Comparison of ENCODE assay signal across 10 mouse cellular contexts in genomic region chr4:143259718-143260349, GRCm38 (mm10). TPM values are rescaled to one million over a fixed set of nuclear protein-coding genes. Genes with fewer than 3 reads are reported as not detected.
DNase-seq lines count a peak whose midpoint lies in the region; ATAC-seq lines count a peak whose summit lies in the region.
"Had no signal": no experiment of that assay in that cellular context is flagged by ENCODE, and none has a peak within 500 bp of the region (broad histone marks: within the 10 kb centered on the region; RNA-seq: fewer than 3 reads in every experiment).

No protein-coding gene starts in this region.

- no peaks in the 10 kb centered on the region for H3K27me3 ChIP-seq in limb, embryonic 13.5 days
- H3K27me3 ChIP-seq in limb, embryonic 10.5 days (ENCODE audit: low read depth, poor library complexity, severe bottlenecking) = no peaks in the 10 kb centered on the region
- no peaks in the 10 kb centered on the region for H3K27me3 ChIP-seq in intestine, embryonic 16.5 days (replicated peaks; ENCODE audit: control insufficient read depth, insufficient read depth, low read length)
- H3K27me3 ChIP-seq in neural tube, embryonic 15.5 days (replicated peaks) = no peaks in the 10 kb centered on the region

- 50% methylated on average over 6 of the region's 8 CpGs for WGBS in limb, embryonic 13.5 days
- 61% methylated on average over 8 of the region's 8 CpGs for WGBS in limb, embryonic 10.5 days
- 34% methylated on average over 7 of the region's 8 CpGs for WGBS in intestine, embryonic 16.5 days
- WGBS in neural tube, embryonic 15.5 days = 32% methylated on average over 8 of the region's 8 CpGs

- peaks cover 20% of the 10 kb centered on the region; the same call in 1 of the 2 replicates for H3K4me1 ChIP-seq in limb, embryonic 13.5 days
- peaks cover 11% of the 10 kb centered on the region for H3K4me1 ChIP-seq in limb, embryonic 10.5 days
- H3K4me1 ChIP-seq in intestine, embryonic 16.5 days (ENCODE audit: control insufficient read depth, insufficient read depth, low read length) = peaks cover 3% of the 10 kb centered on the region; the same call in 1 of the 2 replicates
- H3K4me1 ChIP-seq in neural tube, embryonic 15.5 days = peaks cover 11% of the 10 kb centered on the region

- no peaks in the 10 kb centered on the region for H3K36me3 ChIP-seq in limb, embryonic 13.5 days
- no peaks in the 10 kb centered on the region for H3K36me3 ChIP-seq in limb, embryonic 10.5 days
- H3K36me3 ChIP-seq in intestine, embryonic 16.5 days (ENCODE audit: control insufficient read depth, insufficient read depth, low read length) = no peaks in the 10 kb centered on the region
- no peaks in the 10 kb centered on the region for H3K36me3 ChIP-seq in neural tube, embryonic 15.5 days

- no peak overlapping the region for H3K4me3 ChIP-seq in limb, embryonic 13.5 days
- no peak overlapping the region for H3K4me3 ChIP-seq in limb, embryonic 10.5 days
- no peak overlapping the region for H3K4me3 ChIP-seq in intestine, embryonic 16.5 days (ENCODE audit: low read length)
- H3K4me3 ChIP-seq in neural tube, embryonic 15.5 days (replicated peaks) = no peak overlapping the region

- no peak overlapping the region for H3K4me2 ChIP-seq in limb, embryonic 13.5 days (replicated peaks)
- no peak overlapping the region for H3K4me2 ChIP-seq in intestine, embryonic 16.5 days (ENCODE audit: low read depth, low read length)
- H3K4me2 ChIP-seq in neural tube, embryonic 15.5 days = no peak overlapping the region

- no peaks in the 10 kb centered on the region for H3K9me3 ChIP-seq in limb, embryonic 13.5 days
- no peaks in the 10 kb centered on the region for H3K9me3 ChIP-seq in limb, embryonic 10.5 days (replicated peaks)
- H3K9me3 ChIP-seq in intestine, embryonic 16.5 days (ENCODE audit: control insufficient read depth, low read length) = no peaks in the 10 kb centered on the region
- H3K9me3 ChIP-seq in neural tube, embryonic 15.5 days (replicated peaks) = no peaks in the 10 kb centered on the region

- H3K9ac ChIP-seq in limb, embryonic 13.5 days = no peak overlapping the region
- no peak overlapping the region for H3K9ac ChIP-seq in intestine, embryonic 16.5 days (ENCODE audit: low read depth, low read length)
- H3K9ac ChIP-seq in neural tube, embryonic 15.5 days (replicated peaks) = no peak overlapping the region

- DNase-seq in limb, embryonic 10.5 days (ENCODE audit: low spot score) = no peak
- no peak for DNase-seq in gastrocnemius, postnatal 25 days
- DNase-seq in yolk sac, embryonic 10.5 days (ENCODE audit: low spot score) = no peak
- no peak for DNase-seq in right cerebral cortex, postnatal 25 days
- DNase-seq: cerebellum, postnatal 25 days; heart, postnatal 4 days had no signal

- ATAC-seq in limb, embryonic 13.5 days (ENCODE audit: low FRiP score, low read depth) = 0 out of 2 replicates have a peak, but pooled peaks have one; percentile 34
- ATAC-seq in common myeloid progenitor, adult 5-6 weeks (replicated peaks; ENCODE audit: low read depth, poor library complexity, severe bottlenecking) = 0 out of 2 replicates have a peak, but pooled peaks have one; percentile 34
- ATAC-seq in intestine, embryonic 16.5 days = peak; percentile 56
- ATAC-seq in neural tube, embryonic 15.5 days (ENCODE audit: low FRiP score) = peak; percentile 32; the same call in 1 of the 2 replicates

- no peak overlapping the region for H3K27ac ChIP-seq in limb, embryonic 13.5 days
- no peak overlapping the region for H3K27ac ChIP-seq in limb, embryonic 10.5 days
- H3K27ac ChIP-seq in intestine, embryonic 16.5 days (ENCODE audit: low read length) = no peak overlapping the region
- no peak overlapping the region for H3K27ac ChIP-seq in neural tube, embryonic 15.5 days (replicated peaks)

RNA-seq across cellular contexts. Expression of gene Pdpn, which starts 39.5 kb away (rescaled TPM):
- 62.5 and 63.3 TPM in 2 replicates for polyA plus RNA-seq in limb, embryonic 13.5 days (2015; fragmentation: Nextera tagmentation; extraction: Ambion mirVana)
- polyA plus RNA-seq in limb, embryonic 10.5 days (2016; fragmentation: Nextera tagmentation; extraction: Ambion mirVana) = 20.0 and 25.8 TPM in 2 replicates
- not detected in 2 replicates for total RNA-seq in common myeloid progenitor, adult 5-6 weeks (2017)
- polyA plus RNA-seq in intestine, embryonic 16.5 days (2015; fragmentation: Nextera tagmentation; extraction: Ambion mirVana) = 22.3 and 22.6 TPM in 2 replicates
- polyA plus RNA-seq in neural tube, embryonic 15.5 days (2015; fragmentation: Nextera tagmentation; extraction: Ambion mirVana) = 25.5 and 29.0 TPM in 2 replicates
- total RNA-seq in gastrocnemius, postnatal 25 days (2021) = 10 to 100 TPM in 1 of 2 experiments, 1 to 10 TPM in 1; 9.5 to 11.5 TPM

RNA-seq across cellular contexts. Expression of gene Prdm2, which starts 47.0 kb away (rescaled TPM):
- polyA plus RNA-seq in limb, embryonic 13.5 days (2015; fragmentation: Nextera tagmentation; extraction: Ambion mirVana) = 17.4 and 18.0 TPM in 2 replicates
- polyA plus RNA-seq in limb, embryonic 10.5 days (2016; fragmentation: Nextera tagmentation; extraction: Ambion mirVana) = 15.4 and 18.3 TPM in 2 replicates
- total RNA-seq in common myeloid progenitor, adult 5-6 weeks (2017) = 10.1 and 15.4 TPM in 2 replicates
- polyA plus RNA-seq in intestine, embryonic 16.5 days (2015; fragmentation: Nextera tagmentation; extraction: Ambion mirVana) = 6.9 and 7.0 TPM in 2 replicates
- 12.7 and 13.2 TPM in 2 replicates for polyA plus RNA-seq in neural tube, embryonic 15.5 days (2015; fragmentation: Nextera tagmentation; extraction: Ambion mirVana)
- total RNA-seq in gastrocnemius, postnatal 25 days (2021) = 10 to 100 TPM; 16.2 to 21.1 TPM
